Mouse (Mus musculus) myocyte (in vitro differentiated cells): ENCODE measurements around the gene Gm20388.

Experiments
- CEBPB ChIP-seq: IDR thresholded peaks from 2 replicates; pipeline ENCODE4 v1.6.1; 2011; ENCODE audit warnings: mild to moderate bottlenecking, moderate library complexity; ENCODE audit not compliant: poor library complexity, insufficient read depth, severe bottlenecking
- E2F4 ChIP-seq: IDR thresholded peaks from one replicate; pipeline ENCODE4 v1.6.1; 2011; ENCODE audit warnings: mild to moderate bottlenecking, control low read depth, moderate library complexity; ENCODE audit not compliant: insufficient read depth
- MAX ChIP-seq: IDR thresholded peaks from one replicate; pipeline ENCODE4 v1.6.1; 2011; ENCODE audit warnings: low read depth, mild to moderate bottlenecking, control low read depth
- MYOD1 ChIP-seq, 3 experiments: IDR thresholded peaks; one replicate each; pipeline ENCODE4 v1.6.1; 2011; ENCODE audit warnings: control low read depth in 2 of 3, low read depth in 2 of 3, mild to moderate bottlenecking in 2 of 3, moderate library complexity in 1 of 3; ENCODE audit not compliant: insufficient read length in 2 of 3, control insufficient read depth in 1 of 3
- MYOG ChIP-seq, 3 experiments: IDR thresholded peaks; one replicate each; pipeline ENCODE4 v1.6.1; 2011; ENCODE audit warnings: control low read depth in 2 of 3, low read depth in 2 of 3, mild to moderate bottlenecking in 2 of 3; ENCODE audit not compliant: insufficient read length in 2 of 3, control insufficient read depth in 1 of 3, insufficient read depth in 1 of 3
- POLR2A ChIP-seq: IDR thresholded peaks from one replicate; pipeline ENCODE4 v1.6.1; 2011; ENCODE audit warnings: low read depth, mild to moderate bottlenecking, control low read depth, moderate library complexity; ENCODE audit not compliant: insufficient read length
- POLR2AphosphoS2 ChIP-seq: IDR thresholded peaks from one replicate; pipeline ENCODE4 v1.6.1; 2011; ENCODE audit warnings: low read depth, control low read depth; ENCODE audit not compliant: insufficient read length
- REST ChIP-seq: IDR thresholded peaks from one replicate; pipeline ENCODE4 v1.6.1; 2011; ENCODE audit warnings: mild to moderate bottlenecking, control low read depth, moderate library complexity; ENCODE audit not compliant: insufficient read depth, insufficient read length
- TCF12 ChIP-seq: IDR thresholded peaks from one replicate; pipeline ENCODE4 v1.6.1; 2011; ENCODE audit warnings: mild to moderate bottlenecking, control low read depth; ENCODE audit not compliant: poor library complexity, insufficient read depth, severe bottlenecking
- USF1 ChIP-seq: IDR thresholded peaks from one replicate; pipeline ENCODE4 v1.6.1; 2011; ENCODE audit warnings: low read depth, mild to moderate bottlenecking, control low read depth, moderate library complexity

GRCm38 (mm10) chr8:122718711-122719499, 2808.3 kb downstream of the Gm20388 start:
- no peak for TF ChIP-seq POLR2A
- TF ChIP-seq E2F4 = no peak
- TF ChIP-seq POLR2AphosphoS2 = no peak
- TF ChIP-seq MAX = no peak
- no peak for TF ChIP-seq TCF12
- TF ChIP-seq MYOD1 (IDR thresholded peaks at IDR 0.05; ENCODE audit: control insufficient read depth in 1 of 3, insufficient read length in 2 of 3, low read depth in 2 of 3) = no peak
- TF ChIP-seq CEBPB = no peak
- no peak for TF ChIP-seq REST
- TF ChIP-seq MYOG (IDR thresholded peaks at IDR 0.05; ENCODE audit: control insufficient read depth in 1 of 3, insufficient read depth in 1 of 3, insufficient read length in 2 of 3, low read depth in 2 of 3) = no peak
- TF ChIP-seq USF1 = no peak
